Mouse (Mus musculus) cerebellum, postnatal 36 days (tissue): ENCODE data around the gene Col8a2.

Source experiments
- DNase-seq, 2 experiments: peaks; one replicate each; pipeline ENCODE4 v3.0.0; 2021 to 2022; ENCODE audit warnings: mixed read lengths in 2 of 2

Gene Col8a2

DNA sequence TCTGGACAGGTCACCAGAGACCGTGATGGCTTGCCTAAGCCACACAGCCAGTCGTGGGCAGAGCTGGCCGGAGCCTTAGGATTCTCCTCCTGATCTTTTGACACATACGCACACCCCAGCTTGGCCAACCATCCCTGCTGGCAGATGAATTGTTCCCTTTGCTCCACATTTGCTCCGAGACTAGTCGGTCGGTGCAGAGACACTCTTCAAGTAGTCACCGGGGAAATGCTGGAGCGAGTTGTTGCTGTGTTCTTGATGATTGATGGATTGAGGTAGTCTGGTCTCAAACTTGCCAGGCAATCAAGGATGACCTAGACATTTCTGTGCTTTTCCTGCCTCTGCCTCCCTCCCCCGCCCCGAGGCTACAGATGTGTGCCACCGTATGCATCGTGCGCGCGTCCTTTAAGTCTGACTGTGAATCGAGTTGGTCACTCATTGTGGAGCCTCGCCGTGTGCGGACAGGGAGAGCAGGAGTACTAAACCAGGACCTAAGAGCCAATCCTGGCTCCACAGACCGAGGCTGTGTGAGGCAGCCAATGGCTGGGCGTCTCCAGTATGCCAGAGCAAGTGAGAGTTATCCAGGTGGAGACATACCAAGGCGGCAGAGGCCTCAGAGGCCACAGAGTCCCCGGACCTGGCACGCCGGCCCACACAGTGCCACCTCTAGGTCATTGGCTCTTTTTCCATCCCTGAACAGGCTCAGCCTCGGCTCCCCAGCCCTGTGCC, 15.2 kb downstream of the Col8a2 start:
- peak; percentile 45 to 54 for DNase-seq

DNA sequence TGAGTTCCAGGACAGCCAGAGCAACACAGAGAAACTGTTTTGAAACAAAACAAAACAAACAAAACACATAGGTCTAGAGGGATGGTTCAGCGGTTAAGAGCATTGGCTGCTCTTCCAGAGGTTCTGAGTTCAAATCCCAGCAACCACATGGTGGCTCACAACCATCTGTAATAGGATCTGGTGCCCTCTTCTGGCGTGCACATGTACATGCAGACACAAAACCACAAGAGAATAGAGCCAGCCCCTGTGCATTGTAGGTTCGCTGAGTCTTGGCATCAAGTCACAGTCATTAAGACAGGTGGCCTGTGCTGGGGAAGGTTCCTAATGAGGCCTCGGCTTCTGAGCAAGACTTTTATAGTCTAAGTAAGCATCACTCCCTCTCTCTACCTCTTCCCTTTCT, 17.3 kb downstream of the Col8a2 start:
- no peak for DNase-seq

GRCm38 (mm10) chr4:126305428-126305827, 18.8 kb downstream of the Col8a2 start:
- no peak for DNase-seq

- no peak for DNase-seq
Observed at GRCm38 (mm10) chr4:126306058-126306457, 19.5 kb downstream of the Col8a2 start.

DNA sequence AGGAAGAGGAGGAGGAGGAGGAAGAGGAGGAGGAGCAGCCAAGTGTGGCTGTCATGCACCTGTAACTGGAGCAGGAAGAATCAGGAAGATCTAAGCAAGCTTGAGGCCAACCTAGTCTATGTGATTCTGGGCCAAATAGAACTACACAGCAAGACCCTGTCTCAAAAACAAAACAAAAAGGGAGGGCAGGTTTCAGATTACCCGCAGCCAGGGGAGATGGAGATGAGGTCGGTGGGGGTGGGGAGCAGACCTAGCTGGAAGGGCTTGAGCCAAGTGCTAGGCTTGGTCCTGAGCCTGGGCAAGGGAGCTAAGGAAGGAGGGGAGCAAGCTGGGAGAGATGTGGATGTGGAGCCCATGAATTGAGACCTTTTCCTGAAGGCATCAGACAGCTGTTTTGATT, 20.2 kb downstream of the Col8a2 start:
- DNase-seq, result no peak

- DNase-seq, result peak in 1 of 2 experiments; percentile 21
Observed at GRCm38 (mm10) chr4:126309211-126309921, 22.8 kb downstream of the Col8a2 start.

GRCm38 (mm10) chr4:126309922-126310309, 23.3 kb downstream of the Col8a2 start:
- DNase-seq, result peak; percentile 96 to 98

DNA sequence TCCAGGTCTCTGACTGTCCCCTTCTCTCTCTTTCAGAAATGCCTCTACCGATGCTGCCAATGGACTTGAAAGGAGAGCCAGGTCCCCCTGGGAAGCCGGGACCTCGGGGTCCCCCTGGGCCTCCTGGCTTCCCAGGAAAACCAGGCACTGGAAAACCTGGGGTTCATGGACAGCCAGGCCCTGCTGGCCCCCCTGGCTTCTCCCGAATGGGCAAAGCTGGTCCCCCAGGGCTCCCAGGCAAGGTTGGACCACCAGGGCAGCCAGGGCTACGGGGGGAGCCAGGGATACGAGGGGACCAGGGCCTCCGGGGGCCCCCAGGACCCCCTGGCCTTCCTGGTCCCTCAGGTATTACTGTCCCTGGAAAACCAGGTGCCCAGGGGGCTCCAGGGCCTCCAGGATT, 23.8 kb downstream of the Col8a2 start:
- DNase-seq, result no peak

DNA sequence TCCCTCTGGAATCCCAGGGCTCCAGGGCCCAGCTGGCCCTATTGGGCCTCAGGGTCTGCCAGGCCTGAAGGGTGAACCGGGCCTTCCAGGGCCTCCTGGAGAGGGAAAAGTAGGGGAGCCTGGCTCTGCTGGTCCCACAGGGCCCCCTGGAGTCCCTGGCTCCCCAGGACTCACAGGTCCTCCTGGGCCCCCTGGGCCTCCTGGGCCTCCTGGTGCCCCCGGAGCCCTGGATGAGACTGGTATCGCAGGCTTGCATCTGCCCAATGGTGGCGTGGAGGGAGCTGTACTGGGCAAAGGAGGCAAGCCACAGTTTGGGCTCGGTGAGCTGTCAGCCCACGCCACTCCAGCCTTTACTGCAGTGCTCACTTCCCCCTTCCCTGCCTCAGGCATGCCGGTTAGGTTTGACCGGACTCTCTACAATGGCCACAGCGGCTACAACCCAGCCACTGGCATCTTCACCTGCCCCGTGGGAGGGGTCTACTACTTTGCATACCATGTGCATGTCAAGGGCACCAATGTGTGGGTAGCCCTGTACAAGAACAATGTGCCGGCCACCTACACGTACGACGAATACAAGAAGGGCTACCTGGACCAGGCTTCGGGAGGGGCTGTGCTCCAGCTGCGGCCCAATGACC, 25.1 kb downstream of the Col8a2 start:
- no peak for DNase-seq

DNA sequence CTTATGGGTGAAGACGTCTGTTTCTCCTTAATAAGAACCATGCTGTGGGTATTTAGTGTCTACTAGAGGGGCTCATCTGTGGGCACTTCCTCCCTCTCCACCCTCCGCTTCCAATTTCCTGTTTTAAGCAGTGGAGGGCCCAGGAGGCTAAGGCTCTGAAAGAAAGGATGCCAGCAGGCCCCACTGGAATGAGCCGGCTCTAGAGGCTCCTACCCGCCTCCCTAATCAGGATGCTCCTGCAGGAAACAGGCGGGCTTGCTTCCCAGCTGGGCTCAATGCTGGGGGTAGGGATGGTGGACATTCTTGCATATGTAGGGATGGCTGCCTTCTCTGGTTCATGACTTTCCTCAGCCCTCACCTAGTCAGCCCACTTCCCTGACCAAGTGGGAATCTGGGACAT, 26.6 kb downstream of the Col8a2 start:
- DNase-seq, result no peak

- no peak for DNase-seq
Observed at GRCm38 (mm10) chr4:126314393-126314792, 27.8 kb downstream of the Col8a2 start.

GRCm38 (mm10) chr4:126315931-126316330, 29.3 kb downstream of the Col8a2 start:
- no peak for DNase-seq

DNA sequence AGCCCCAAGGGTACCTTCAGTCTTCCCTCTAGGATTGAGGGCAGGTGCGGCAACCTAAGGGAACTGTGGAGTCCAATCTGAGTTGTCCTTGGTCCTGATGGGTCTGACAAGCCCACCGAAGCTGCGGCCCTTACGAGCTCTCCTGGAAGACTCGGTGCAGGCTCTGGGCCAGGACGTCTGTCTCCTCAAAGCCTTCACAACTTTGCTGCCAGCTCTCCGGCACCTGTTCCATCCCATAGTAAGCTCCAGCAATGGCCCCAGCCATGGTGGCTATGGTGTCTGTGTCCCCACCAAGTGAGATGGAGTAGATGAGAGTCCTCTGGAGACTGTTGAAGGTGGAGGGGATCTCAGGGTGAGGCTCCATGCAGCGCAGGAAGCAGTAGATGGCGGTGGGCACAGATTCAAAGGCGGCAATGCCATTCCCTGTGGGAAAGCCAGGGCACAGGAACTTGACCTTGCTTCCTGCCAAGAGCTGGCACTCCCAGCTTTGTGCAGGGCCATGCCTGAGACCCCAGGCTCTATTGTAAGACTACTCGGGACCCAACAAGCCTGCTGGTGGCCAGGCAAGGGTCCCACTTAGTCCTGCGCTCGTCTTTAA, 29.9 kb downstream of the Col8a2 start:
- DNase-seq, result no peak

DNA sequence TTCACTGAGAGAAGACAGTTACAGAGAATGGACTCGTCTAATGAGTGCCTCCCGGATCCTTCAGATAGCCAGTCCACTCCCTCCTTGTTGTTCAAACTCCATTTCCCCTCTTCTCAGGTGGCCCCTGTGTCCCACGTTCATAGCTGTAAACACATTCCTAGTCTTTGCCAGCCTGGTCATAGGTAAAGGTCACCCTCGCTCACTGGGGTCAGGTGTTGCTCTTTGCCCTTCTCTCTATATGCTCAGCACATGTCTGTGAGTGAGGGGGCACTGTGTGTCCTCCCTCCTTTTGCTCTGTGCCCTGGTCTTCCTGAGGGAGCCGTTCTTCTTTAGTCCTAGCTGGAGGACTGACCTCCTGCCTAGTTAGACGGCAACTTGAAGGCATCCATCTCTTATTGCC, 33.2 kb downstream of the Col8a2 start:
- no peak for DNase-seq

DNA sequence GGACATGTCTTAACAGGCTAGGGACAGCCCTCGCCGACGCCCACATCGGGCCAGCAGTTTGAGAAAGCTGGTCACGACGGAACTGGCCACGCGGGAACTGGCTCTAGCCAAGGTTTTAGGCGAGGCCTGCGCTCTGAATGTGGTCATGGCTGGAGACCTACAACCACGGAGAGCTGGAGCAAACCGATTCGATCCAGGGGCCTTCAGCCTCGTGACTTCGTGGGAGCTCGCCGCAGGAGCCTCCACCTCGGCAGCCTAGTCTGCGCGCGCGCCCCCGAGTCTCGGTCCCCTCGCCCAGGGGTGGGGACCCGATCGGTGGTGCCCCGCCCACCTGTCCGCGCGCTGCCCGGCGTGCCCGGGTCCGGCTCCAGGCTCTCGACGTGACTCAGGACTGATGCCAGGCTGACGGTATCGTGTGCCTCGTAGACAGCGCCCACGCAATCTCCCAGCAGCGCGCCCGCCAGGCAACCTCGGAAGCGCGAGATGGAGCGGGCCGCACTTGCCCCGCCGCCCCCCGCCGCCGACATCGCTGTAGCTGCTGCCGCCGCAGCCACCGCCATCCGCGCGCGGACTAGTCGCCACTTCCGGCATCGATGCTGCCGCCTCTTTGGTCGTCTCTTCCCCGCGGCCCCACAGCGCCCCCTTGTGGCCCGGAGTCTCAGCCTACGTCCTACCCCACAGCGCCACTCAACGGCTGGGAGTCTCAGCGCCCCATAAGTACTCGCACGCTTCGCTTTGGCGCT, 34.7 kb downstream of the Col8a2 start, which contains the start of gene Adprhl2:
Gene Adprhl2 (minus strand): TSS at position 593 of the 743 bp plus-strand sequence.
- DNase-seq, result peak; percentile 99 to 100

DNA sequence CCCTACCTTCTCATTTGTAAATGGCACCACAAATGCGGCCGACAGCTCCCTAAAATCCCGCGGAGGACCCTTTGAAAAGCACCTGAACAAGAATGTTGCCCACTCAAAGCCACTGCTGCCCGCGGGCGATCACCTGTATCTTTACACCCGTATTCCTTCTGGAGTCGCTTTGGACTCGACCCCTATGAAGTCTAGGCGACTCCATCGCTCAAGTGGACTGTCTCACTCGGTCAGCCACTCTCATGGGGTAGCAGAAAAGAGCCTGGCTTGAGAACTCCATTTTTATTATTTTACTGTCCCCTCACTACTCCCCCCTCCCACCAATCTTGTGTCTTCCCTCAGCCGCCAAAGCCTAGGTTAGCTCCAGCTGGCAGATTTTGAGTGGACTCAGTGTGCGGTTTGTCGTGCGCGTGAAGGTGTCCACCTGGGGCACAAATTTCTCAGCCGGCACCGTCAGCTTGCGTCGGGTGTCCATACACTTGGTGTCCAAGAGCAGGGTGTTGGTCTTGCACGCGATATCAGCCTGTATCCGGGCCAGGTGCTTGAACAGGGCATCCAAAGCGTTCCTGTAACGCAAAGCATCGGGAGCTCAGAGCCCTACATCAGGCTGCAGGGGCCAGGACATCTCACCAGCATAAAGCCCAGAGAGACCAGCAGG, 35.4 kb downstream of the Col8a2 start:
- DNase-seq, result peak in 1 of 2 experiments; percentile 25

DNA sequence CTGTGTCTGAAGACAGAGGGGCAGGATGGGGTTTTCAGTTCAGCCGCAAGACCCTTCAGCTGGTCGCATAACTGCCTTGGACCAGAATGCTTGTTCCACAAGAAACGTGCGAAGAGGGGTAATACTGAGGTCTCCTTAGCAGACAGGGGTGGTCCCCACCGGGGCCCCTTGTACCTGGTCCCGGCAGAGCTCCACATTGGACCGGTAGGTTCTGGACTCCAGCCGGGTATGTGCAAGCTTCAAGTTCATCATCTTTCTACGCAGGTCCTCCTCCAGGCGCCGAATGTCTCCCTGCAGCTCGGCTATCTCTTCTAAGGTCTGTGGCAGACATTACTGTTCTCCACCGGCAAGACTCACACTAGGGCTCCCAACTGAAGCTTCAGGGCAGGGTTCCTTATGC, 36.1 kb downstream of the Col8a2 start:
- DNase-seq, result no peak

DNA sequence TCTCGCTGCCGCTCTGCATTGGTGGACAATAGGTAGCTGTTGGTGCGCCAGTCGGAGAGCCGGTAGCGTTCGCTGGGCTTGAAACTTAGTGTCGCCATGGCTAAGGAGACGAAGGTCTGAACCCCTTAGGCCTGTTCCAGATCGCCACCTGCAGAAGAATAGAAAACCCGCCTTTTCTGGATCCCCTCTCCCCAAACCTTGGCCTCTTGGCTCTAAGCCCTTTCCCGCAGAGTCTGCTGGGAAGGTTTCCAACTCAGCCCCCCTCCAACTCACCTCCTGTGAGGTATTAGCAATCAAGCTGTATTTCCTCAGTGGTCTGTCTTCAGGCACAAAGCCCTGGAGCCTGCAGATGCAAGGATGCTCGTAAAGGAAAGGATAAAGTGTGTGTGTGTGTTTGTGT, 38.3 kb downstream of the Col8a2 start:
- no peak for DNase-seq

GRCm38 (mm10) chr4:126325281-126325861, 38.8 kb downstream of the Col8a2 start, which contains the start of gene Tekt2:
Gene Tekt2, minus strand, starts transcription at chr4:126325688.
- no peak for DNase-seq

GRCm38 (mm10) chr4:126326036-126326435, 39.4 kb downstream of the Col8a2 start:
- DNase-seq, result no peak

DNA sequence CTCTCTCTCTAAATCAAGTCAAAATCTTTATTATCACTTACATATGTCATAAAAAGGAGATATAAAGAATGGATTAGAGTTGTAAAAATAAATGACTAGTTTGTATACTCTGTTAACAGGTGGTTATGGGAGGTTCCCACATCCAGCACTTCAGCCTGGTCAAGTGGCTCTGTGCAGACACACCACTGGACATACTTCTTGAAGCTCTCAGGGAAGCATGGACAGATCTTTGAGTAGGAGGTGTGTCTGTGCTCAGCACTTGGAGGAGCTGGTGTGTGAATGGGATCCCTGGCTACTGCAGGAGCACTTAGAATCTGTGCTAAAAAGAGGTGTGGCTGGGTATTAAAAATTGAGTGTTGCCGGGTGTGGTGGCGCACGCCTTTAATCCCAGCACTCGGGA, 43.7 kb downstream of the Col8a2 start:
- no peak for DNase-seq

GRCm38 (mm10) chr4:126331751-126332150, 45.2 kb downstream of the Col8a2 start:
- no peak for DNase-seq
